Mouse (Mus musculus): ENCODE results near the gene Klhl26.
"Not testable (repeated sequence)": the region's sequence is repeated elsewhere in the genome, so short reads cannot be mapped to it uniquely, and the experiment has no call there.

Klhl26 gene

GRCm38 (mm10) chr8:70476333-70477268 lies at the start of gene Klhl26:
Gene Klhl26, minus strand, starts transcription at chr8:70476968.
- DNase-seq (ENCODE audit: low spot score): peak; percentile 97

DNA sequence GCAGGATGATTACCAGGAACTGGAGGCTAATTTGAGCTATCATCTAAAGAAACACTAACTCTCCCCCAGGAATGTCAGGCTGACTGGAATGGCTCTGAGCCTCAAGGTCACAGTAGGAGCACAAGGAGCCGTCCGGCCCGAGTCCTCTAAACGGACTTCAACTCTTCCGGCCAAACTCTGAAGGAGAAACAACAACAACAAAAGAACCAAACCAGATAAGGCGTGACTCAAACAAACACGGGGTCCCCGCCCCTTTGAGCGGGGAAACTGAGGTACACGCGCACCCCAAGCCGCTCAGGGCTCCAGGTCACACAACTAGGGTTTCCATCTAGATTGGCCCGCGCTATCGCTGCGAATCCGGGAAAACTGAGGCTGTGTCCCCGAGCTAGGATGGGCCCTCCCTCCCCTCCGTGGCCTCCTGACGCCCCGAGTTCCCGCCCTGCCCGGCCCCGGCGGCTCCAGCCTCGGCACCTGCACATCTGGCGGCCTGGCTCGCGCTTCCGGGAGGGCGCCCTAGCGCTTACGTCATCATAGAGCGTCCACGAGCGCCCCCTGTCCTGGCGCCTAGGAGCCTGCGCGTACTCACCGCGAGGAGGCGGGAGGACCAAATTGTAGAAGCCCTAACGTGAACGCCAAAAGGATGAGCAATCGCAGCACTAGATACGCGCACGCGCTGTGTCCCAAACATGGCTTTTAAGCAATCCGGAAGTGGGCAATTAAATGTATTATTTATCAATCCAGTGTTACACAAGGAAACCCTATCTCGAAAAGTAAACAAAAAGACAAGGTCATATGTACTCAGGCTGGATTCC lies 46.0 kb upstream of the Klhl26 start:
- peak; percentile 97 for DNase-seq (ENCODE audit: low spot score)

- no peak for DNase-seq (ENCODE audit: low spot score)
Observed at GRCm38 (mm10) chr8:70519606-70520005, 42.8 kb upstream of the Klhl26 start.

GRCm38 (mm10) chr8:70519043-70519442 lies 42.3 kb upstream of the Klhl26 start:
- no peak for DNase-seq (ENCODE audit: low spot score)

- DNase-seq (ENCODE audit: low spot score): no peak
Observed at GRCm38 (mm10) chr8:70517940-70518643, 41.3 kb upstream of the Klhl26 start.

- no peak for DNase-seq (ENCODE audit: low spot score)
Observed at GRCm38 (mm10) chr8:70513441-70513840, 36.7 kb upstream of the Klhl26 start.

DNA sequence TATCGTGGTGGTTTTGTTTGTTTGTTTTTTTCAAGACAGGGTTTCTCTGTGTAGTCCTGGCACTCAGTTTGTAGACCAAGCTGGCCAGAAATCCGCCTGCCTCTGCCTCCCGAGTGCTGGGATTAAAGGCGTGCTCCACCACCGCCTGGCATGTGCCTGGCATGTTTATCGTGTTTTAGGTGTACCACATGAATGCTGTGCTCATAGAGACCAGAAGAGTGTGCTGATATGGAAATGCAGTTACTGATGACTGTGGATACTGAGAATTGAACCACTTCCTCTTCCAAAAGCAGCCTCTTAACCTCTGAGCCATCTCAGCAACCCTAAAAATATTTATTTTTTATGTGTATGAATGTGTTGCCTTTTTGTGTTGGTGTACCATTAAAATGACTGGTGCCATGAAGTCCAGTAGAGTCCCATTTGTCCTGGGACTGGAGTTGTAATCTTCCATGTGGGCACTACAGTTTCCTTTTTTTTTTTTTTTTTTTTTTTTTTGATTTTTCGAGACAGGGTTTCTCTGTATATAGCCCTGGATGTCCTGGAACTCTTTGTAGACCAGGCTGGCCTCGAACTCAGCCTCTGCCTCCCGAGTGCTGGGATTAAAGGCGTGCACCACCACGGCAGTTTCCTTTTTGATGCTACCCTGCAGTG lies 35.6 kb upstream of the Klhl26 start:
- DNase-seq (ENCODE audit: low spot score): no peak

DNA sequence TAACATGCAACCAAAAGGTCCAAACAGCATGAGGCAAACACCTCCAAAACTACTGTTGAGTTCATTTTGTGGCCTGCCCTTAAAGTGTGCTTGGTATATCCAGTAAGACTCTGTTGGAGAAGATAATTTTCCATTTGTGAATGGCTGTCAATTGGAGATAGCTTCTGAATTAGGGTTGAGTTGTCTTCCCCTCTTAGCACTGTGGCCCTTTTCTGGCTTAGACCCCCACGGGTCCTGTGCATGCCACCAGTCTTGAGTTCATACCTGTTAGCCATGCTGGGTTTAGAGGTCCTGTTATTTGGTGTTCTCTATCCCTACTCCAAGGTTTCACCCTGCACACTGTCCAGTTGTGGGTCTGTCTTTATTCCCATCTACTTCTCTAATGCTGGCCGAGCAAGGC lies 35.0 kb upstream of the Klhl26 start:
- DNase-seq (ENCODE audit: low spot score): no peak

DNA sequence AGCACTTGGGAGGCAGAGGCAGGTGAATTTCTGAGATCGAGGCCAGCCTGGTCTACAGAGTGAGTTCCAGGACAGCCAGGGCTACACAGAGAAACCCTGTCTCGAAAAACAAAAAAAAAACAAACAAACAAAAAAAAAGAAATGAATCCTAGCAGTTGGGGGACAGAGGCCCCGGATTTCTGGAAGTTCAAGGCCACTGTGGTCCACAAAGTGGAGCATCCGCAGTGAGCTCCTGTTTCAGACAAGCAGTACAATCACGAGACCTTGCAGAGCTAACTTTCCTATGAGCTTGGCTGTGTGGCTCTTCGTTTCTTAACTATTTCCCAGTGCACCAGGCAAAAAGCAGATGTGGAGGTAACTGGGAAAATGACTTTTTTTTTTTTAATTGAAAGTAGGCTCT lies 34.4 kb upstream of the Klhl26 start:
- not testable (repeated sequence) for DNase-seq (ENCODE audit: low spot score)

DNA sequence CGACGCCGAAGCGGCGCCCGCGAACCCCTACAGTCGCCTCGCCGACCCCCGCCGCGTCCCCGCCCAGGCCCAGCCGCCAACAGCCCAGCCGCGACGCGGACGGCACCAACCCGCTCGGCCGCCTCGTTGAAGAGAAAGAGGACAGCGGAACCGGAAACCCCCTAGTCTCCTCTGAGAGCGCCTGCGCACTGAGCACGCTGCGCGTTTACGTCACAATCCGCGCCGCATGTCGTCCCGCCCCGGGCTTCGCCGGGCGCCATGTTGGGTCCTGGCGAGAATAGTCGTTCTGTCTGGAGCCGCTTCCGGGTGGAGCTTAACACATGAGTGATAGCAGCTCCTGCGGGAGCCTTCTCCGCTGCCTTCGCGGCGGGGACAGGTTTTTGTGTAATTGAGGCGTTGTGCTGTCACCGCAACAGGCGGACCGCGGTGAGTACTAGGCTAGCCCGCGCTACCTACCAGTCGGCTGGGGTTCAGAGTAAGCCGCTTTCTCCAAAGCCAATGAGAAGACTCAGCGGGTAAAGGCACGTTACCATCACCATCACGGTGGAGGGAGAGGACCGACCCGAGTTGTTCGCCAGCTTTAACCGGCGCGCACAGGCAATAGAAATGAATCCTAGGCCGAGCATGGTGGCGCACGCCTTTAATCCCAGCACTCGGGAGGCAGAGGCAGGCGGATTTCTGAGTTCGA lies 33.6 kb upstream of the Klhl26 start, which contains the start of gene Uba52:
Gene Uba52, minus strand, starts transcription at position 574 of the 688 bp plus-strand sequence.
- DNase-seq (ENCODE audit: low spot score): peak; percentile 98

DNA sequence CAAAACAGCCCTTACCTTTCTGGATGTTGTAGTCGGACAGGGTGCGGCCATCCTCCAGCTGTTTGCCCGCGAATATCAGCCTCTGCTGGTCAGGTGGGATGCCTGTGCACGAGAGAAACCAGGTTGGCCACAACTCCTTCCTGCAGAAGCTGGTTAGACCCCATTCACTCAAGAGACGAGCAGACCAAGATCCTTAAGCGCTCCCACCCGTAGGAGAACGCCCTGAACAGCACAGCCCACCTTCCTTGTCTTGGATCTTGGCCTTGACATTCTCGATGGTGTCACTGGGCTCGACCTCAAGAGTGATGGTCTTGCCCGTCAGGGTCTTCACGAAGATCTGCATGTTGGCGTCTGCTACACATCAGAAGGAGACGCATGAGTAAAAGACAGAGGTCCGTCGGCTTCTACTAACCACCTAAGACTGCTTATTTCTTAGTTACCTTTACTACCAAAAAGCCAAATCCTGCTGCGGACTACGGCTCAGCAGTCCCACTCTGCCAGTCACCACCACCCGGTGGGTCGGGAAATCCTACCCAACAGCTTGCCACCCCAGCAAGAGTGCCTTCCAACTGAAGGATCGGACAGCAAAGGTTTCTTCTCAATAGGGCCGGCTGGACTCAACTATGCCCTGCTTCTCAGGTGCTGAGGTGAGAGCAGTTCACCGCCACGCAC lies 32.6 kb upstream of the Klhl26 start:
- no peak for DNase-seq (ENCODE audit: low spot score)

DNA sequence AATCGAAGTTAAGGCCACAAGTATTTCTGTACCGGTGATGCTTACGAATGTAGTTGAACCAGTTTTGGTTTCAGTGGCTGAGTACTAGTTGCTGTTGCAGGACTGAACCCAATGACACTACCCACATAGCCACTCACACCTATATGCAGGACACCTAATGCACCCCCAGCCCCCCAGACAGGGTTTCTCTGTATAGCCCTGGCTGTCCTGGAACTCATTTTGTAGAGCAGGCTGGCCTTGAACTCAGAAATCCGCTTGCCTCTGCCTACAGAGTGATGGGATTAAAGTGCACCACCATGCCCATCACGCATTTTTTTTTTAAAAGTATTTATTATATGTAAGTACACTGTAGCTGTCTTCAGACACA lies 30.2 kb upstream of the Klhl26 start:
- DNase-seq (ENCODE audit: low spot score): no peak

DNA sequence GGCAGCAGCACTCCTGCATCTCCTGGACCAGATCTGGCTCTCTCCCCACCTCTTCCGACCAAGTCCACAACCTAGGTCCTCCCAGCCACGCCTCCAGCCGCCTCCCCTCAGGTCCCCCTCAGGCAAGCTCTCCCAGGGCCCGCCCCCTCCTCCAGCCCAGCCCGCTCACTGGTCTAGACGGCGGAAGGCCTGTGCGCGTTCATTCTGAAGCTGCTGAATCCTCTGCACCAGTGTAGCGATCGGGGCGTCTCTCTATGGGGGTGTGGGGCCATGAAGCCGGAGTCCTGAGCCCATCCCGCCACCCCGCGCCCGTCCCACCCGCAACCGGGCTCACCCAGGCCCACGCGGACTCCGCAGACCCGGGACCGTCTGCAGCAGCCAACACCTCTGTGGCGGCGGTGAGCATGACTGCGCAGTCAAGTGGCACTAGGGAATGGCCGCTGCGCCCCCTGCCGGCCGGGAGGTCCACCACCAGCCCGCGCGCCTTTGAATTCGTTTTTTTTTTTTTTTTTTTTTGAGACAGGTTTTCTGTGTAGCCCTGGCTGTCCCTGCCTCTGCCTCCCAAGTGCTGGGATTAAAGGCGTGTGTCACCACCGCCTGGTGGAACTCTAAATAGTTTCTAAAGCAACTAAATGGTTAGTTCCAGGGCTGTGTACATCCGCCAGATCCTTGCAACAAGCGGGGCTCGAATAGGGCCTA lies 29.7 kb upstream of the Klhl26 start, which contains the start of gene Rex1bd:
Gene Rex1bd, minus strand, starts transcription at position 425 of the 699 bp plus-strand sequence.
- peak; percentile 94 for DNase-seq (ENCODE audit: low spot score)

- no peak for DNase-seq (ENCODE audit: low spot score)
Observed at GRCm38 (mm10) chr8:70505698-70506327, 29.0 kb upstream of the Klhl26 start.

DNA sequence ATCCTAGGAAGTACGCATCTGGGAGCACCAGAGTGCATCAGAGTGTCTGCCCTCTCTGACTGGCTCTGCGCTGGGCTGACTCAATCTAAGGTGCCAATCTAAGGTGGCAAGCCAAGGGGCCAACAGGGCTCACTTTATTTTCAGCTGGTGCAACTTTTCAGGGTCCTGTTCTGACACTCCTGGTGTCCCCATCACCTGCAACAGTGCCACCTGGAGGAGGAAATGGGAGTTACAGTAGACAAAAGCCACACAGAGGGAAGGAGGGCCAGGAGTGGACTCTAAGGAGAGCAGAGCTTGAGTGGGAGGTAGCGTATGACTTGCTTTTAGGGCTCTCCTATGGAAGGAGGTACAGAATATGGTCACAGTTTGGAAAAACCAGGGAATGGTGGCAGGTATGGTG lies 28.1 kb upstream of the Klhl26 start:
- peak; percentile 78 for DNase-seq (ENCODE audit: low spot score)

GRCm38 (mm10) chr8:70504291-70504716 lies 27.5 kb upstream of the Klhl26 start:
- peak; percentile 54 for DNase-seq (ENCODE audit: low spot score)

- DNase-seq (ENCODE audit: low spot score): peak; percentile 62
Observed at GRCm38 (mm10) chr8:70503062-70503750, 26.4 kb upstream of the Klhl26 start.

- DNase-seq (ENCODE audit: low spot score): no peak
Observed at GRCm38 (mm10) chr8:70502540-70502939, 25.8 kb upstream of the Klhl26 start.
